Mouse (Mus musculus): ENCODE data around the gene Ldlrad3. TPM values are rescaled to one million over a fixed set of nuclear protein-coding genes. Genes with fewer than 3 reads are reported as not detected.

Gene Ldlrad3
- polyA plus RNA-seq, 1 experiment from 2014 or later: 29.0 TPM

DNA sequence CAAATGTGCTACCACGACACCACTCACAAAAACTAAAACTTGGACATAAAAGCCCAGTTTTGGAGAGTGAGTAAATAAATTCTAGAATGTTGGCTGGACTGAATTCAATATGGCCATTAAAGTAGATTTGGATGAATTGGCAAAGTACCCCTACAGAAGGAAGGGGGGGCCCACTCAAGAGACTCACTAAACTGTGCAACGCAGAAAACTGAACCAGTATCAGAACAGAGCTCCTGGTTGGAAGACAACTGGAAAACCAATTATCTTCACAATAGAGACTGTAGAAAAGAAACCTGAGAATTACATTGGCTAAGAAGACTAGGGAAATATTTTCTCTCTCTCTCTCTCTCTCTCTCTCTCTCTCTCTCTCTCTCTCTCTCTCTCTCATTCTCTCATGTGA, 45.0 kb downstream of the Ldlrad3 start:
- Histone ChIP-seq H3K4me1 (replicated peaks; ENCODE audit: control insufficient read depth, insufficient read depth, low read length) (peaks cover 16% of the 10 kb centered on the region), H3K9me3 (ENCODE audit: control insufficient read depth, low read length) (no peaks in the 10 kb centered on the region), H3K27me3 (replicated peaks; ENCODE audit: control insufficient read depth, insufficient read depth, low read length) (no peaks in the 10 kb centered on the region), H3K9ac (replicated peaks; ENCODE audit: low read depth, low read length) (no peak overlapping the region), H3K4me3 (replicated peaks; ENCODE audit: low read length) (no peak overlapping the region), H3K36me3 (ENCODE audit: control insufficient read depth, insufficient read depth) (no peaks in the 10 kb centered on the region), H3K27ac (ENCODE audit: low read length) (no peak overlapping the region), H3K4me2 (ENCODE audit: low read length) (no peak overlapping the region)
- no peak for ATAC-seq
- 60% methylated on average over 2 of the region's 2 CpGs for WGBS

- Histone ChIP-seq H3K4me1 (replicated peaks; ENCODE audit: control insufficient read depth, insufficient read depth, low read length) (peaks cover 38% of the 10 kb centered on the region), H3K27me3 (replicated peaks; ENCODE audit: control insufficient read depth, insufficient read depth, low read length) (no peaks in the 10 kb centered on the region), H3K9ac (replicated peaks; ENCODE audit: low read depth, low read length) (no peak overlapping the region), H3K4me3 (replicated peaks; ENCODE audit: low read length) (no peak overlapping the region), H3K27ac (ENCODE audit: low read length) (no peak overlapping the region), H3K36me3 (ENCODE audit: control insufficient read depth, insufficient read depth) (no peaks in the 10 kb centered on the region), H3K9me3 (ENCODE audit: control insufficient read depth, low read length) (no peaks in the 10 kb centered on the region), H3K4me2 (ENCODE audit: low read length) (no peak overlapping the region)
- no peak for ATAC-seq
- 40% methylated on average over 6 of the region's 6 CpGs for WGBS
Observed at GRCm38 (mm10) chr2:102137922-102138321, 48.3 kb downstream of the Ldlrad3 start.

DNA sequence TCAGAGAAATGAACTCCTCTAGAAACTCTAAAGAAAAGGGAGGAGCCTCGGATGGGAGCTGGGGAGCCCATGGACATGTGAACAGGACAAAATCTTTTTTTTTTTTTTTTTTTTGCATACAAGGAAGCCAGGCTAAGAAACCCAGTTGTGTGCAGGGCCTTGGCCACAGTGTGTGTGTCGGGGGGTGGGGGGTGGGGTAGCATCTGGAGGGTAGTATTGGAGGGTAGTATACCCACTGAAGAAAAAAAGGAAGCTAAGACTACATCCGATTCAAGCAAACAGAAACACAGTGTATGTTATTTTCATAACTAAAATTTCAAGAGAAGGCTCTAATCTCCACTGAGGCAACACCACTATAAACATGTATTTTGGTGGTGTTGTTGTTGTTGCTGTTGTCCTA, 50.0 kb downstream of the Ldlrad3 start:
- 81% methylated on average over 3 of the region's 3 CpGs for WGBS

DNA sequence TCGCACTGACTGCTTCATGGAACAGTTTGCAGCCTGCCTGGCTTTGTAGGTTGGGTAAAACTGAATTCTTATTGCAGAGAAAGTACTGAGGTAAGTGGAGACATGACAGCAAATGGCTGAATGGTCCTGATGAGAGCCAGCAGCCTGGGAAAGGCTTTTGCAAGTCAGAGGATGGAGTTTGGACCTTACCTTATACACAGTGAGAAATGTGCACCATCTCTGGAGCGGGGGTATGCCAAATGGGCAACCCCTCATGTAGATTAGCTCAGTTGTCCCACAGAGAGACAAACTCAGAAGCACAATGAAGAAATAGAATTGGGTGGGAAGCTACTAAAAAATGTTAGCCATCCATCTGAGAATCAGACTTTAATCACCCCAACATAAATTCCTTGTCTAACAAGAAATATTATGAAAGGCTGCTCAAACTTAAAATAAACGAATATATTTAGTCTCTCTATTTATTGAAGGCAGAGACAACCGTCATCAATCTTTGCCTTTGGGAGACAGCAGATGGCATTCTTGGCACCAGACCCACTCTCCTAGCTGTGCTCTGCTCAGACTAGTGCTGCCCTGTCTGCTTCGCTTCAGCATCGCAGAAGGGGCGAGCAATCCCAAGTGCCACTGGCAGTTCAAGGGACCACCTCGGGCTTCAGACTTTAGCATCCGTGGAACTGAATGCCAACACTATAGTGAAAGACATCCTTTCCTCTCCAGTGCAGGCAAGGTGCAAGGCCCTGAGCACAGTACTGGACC, 51.5 kb downstream of the Ldlrad3 start:
- 0 out of 2 replicates have a peak overlapping the region, but pooled peaks have one; percentile 2 for H3K9ac ChIP-seq (replicated peaks; ENCODE audit: low read depth, low read length)
- H3K27me3 ChIP-seq (replicated peaks; ENCODE audit: control insufficient read depth, insufficient read depth, low read length): no peaks in the 10 kb centered on the region
- H3K4me3 ChIP-seq (replicated peaks; ENCODE audit: low read length): no peak overlapping the region
- peak; percentile 90 for ATAC-seq
- peaks cover 30% of the 10 kb centered on the region for H3K4me1 ChIP-seq (replicated peaks; ENCODE audit: control insufficient read depth, insufficient read depth, low read length)
- H3K27ac ChIP-seq (ENCODE audit: low read length): peak overlapping the region; percentile 73
- WGBS: 42% methylated on average over 9 of the region's 9 CpGs
- H3K36me3 ChIP-seq (ENCODE audit: control insufficient read depth, insufficient read depth): no peaks in the 10 kb centered on the region
- H3K4me2 ChIP-seq (ENCODE audit: low read length): no peak overlapping the region
- no peaks in the 10 kb centered on the region for H3K9me3 ChIP-seq (ENCODE audit: control insufficient read depth, low read length)

More for the DNA sequence above, 50.0 kb downstream of the Ldlrad3 start:
- Histone ChIP-seq H3K4me1 (replicated peaks; ENCODE audit: control insufficient read depth, insufficient read depth, low read length) (peaks cover 30% of the 10 kb centered on the region), H3K9ac (replicated peaks; ENCODE audit: low read depth, low read length) (no peak overlapping the region), H3K4me2 (ENCODE audit: low read length) (no peak overlapping the region), H3K36me3 (ENCODE audit: control insufficient read depth, insufficient read depth) (no peaks in the 10 kb centered on the region), H3K9me3 (ENCODE audit: control insufficient read depth, low read length) (no peaks in the 10 kb centered on the region), H3K4me3 (replicated peaks; ENCODE audit: low read length) (no peak overlapping the region), H3K27ac (ENCODE audit: low read length) (no peak overlapping the region), H3K27me3 (replicated peaks; ENCODE audit: control insufficient read depth, insufficient read depth, low read length) (no peaks in the 10 kb centered on the region)
- no peak for ATAC-seq

DNA sequence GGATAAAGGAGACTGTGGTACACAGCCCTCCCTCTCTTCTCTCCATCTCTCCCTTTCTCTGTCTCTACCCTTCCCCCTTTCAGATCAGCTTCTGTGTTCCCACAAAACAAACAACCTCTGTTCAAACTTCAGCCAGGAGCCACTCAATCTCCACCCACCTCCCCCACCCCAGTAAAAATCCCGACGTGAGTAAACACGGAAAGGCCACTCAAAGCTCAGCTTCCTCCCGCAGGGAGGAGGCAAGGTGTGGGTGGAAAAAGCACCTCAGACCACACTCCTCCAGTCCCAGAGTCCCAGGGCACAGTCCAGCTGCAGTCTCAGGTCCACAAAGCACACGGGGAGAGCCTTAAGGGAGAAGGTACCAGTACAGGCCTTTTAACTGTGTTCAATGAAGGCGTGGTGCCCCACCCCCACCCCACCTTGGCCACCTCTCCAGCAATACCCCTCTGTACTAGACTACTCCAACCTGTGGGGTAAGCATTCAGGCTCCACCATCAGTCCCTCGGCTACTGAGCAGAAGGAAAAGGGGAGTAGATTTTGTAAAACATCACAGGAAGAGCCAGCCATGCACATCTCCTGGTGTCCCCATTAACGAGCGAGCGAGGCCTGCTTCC, 53.1 kb downstream of the Ldlrad3 start:
- 46% methylated on average over 10 of the region's 10 CpGs for WGBS

GRCm38 (mm10) chr2:102130198-102130845, 55.9 kb downstream of the Ldlrad3 start:
- 76% methylated on average over 8 of the region's 8 CpGs for WGBS
- Histone ChIP-seq H3K36me3 (ENCODE audit: control insufficient read depth, insufficient read depth) (no peaks in the 10 kb centered on the region), H3K9me3 (ENCODE audit: control insufficient read depth, low read length) (no peaks in the 10 kb centered on the region), H3K27me3 (replicated peaks; ENCODE audit: control insufficient read depth, insufficient read depth, low read length) (no peaks in the 10 kb centered on the region), H3K27ac (ENCODE audit: low read length) (no peak overlapping the region), H3K4me1 (replicated peaks; ENCODE audit: control insufficient read depth, insufficient read depth, low read length) (peaks cover 32% of the 10 kb centered on the region), H3K9ac (replicated peaks; ENCODE audit: low read depth, low read length) (no peak overlapping the region), H3K4me3 (replicated peaks; ENCODE audit: low read length) (no peak overlapping the region), H3K4me2 (ENCODE audit: low read length) (no peak overlapping the region)
- no peak for ATAC-seq

More for the DNA sequence above, 53.1 kb downstream of the Ldlrad3 start:
- H3K36me3 ChIP-seq (ENCODE audit: control insufficient read depth, insufficient read depth): no peaks in the 10 kb centered on the region
- ATAC-seq: no peak
- H3K4me3 ChIP-seq (replicated peaks; ENCODE audit: low read length): no peak overlapping the region
- no peaks in the 10 kb centered on the region for H3K9me3 ChIP-seq (ENCODE audit: control insufficient read depth, low read length)
- H3K4me2 ChIP-seq (ENCODE audit: low read length): no peak overlapping the region
- H3K27me3 ChIP-seq (replicated peaks; ENCODE audit: control insufficient read depth, insufficient read depth, low read length): no peaks in the 10 kb centered on the region
- H3K27ac ChIP-seq (ENCODE audit: low read length): no peak overlapping the region
- peaks cover 43% of the 10 kb centered on the region for H3K4me1 ChIP-seq (replicated peaks; ENCODE audit: control insufficient read depth, insufficient read depth, low read length)
- H3K9ac ChIP-seq (replicated peaks; ENCODE audit: low read depth, low read length): no peak overlapping the region

DNA sequence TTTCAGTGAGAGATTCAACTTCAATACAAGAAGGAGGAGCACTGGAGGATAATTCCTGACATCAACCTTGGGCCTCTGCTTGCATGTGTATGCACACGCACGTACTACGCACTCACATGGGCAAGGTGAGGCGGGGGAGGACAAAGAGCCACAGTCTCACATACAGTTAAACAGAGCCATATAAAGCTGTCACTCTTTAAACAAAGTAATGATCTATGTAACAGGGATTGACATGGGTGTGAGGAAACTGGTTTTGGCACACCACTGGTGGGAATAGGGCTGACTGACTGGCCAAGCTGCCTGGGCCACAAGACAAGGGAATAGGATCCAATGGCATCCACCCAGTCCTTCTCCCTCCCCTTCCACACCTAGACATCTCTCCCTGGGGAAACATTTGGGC, 57.0 kb downstream of the Ldlrad3 start:
- Histone ChIP-seq H3K27me3 (replicated peaks; ENCODE audit: control insufficient read depth, insufficient read depth, low read length) (no peaks in the 10 kb centered on the region), H3K27ac (ENCODE audit: low read length) (no peak overlapping the region), H3K9me3 (ENCODE audit: control insufficient read depth, low read length) (no peaks in the 10 kb centered on the region), H3K4me3 (replicated peaks; ENCODE audit: low read length) (no peak overlapping the region), H3K9ac (replicated peaks; ENCODE audit: low read depth, low read length) (no peak overlapping the region), H3K4me1 (replicated peaks; ENCODE audit: control insufficient read depth, insufficient read depth, low read length) (peaks cover 23% of the 10 kb centered on the region), H3K36me3 (ENCODE audit: control insufficient read depth, insufficient read depth) (no peaks in the 10 kb centered on the region), H3K4me2 (ENCODE audit: low read length) (no peak overlapping the region)
- 76% methylated on average over 4 of the region's 4 CpGs for WGBS
- ATAC-seq: no peak

GRCm38 (mm10) chr2:102128500-102129030, 57.6 kb downstream of the Ldlrad3 start:
- no peaks in the 10 kb centered on the region for H3K27me3 ChIP-seq (replicated peaks; ENCODE audit: control insufficient read depth, insufficient read depth, low read length)
- no peak overlapping the region for H3K9ac ChIP-seq (replicated peaks; ENCODE audit: low read depth, low read length)
- H3K4me3 ChIP-seq (replicated peaks; ENCODE audit: low read length): no peak overlapping the region
- H3K9me3 ChIP-seq (ENCODE audit: control insufficient read depth, low read length): no peaks in the 10 kb centered on the region
- WGBS: 24% methylated on average over 14 of the region's 14 CpGs
- no peak overlapping the region for H3K27ac ChIP-seq (ENCODE audit: low read length)
- H3K36me3 ChIP-seq (ENCODE audit: control insufficient read depth, insufficient read depth): no peaks in the 10 kb centered on the region
- H3K4me2 ChIP-seq (ENCODE audit: low read length): no peak overlapping the region
- peaks cover 18% of the 10 kb centered on the region for H3K4me1 ChIP-seq (replicated peaks; ENCODE audit: control insufficient read depth, insufficient read depth, low read length)
- ATAC-seq: peak; percentile 67

GRCm38 (mm10) chr2:102127791-102128387, 58.3 kb downstream of the Ldlrad3 start:
- Histone ChIP-seq H3K9me3 (ENCODE audit: control insufficient read depth, low read length) (no peaks in the 10 kb centered on the region), H3K9ac (replicated peaks; ENCODE audit: low read depth, low read length) (no peak overlapping the region), H3K27ac (ENCODE audit: low read length) (no peak overlapping the region), H3K4me2 (ENCODE audit: low read length) (no peak overlapping the region), H3K4me1 (replicated peaks; ENCODE audit: control insufficient read depth, insufficient read depth, low read length) (peaks cover 13% of the 10 kb centered on the region), H3K36me3 (ENCODE audit: control insufficient read depth, insufficient read depth) (no peaks in the 10 kb centered on the region), H3K27me3 (replicated peaks; ENCODE audit: control insufficient read depth, insufficient read depth, low read length) (no peaks in the 10 kb centered on the region), H3K4me3 (replicated peaks; ENCODE audit: low read length) (no peak overlapping the region)
- WGBS: 72% methylated on average over 8 of the region's 8 CpGs
- 0 out of 2 replicates have a peak, but pooled peaks have one; percentile 1 for ATAC-seq

All from forebrain, embryonic 16.5 days (tissue).